In the genomic region with DNA sequence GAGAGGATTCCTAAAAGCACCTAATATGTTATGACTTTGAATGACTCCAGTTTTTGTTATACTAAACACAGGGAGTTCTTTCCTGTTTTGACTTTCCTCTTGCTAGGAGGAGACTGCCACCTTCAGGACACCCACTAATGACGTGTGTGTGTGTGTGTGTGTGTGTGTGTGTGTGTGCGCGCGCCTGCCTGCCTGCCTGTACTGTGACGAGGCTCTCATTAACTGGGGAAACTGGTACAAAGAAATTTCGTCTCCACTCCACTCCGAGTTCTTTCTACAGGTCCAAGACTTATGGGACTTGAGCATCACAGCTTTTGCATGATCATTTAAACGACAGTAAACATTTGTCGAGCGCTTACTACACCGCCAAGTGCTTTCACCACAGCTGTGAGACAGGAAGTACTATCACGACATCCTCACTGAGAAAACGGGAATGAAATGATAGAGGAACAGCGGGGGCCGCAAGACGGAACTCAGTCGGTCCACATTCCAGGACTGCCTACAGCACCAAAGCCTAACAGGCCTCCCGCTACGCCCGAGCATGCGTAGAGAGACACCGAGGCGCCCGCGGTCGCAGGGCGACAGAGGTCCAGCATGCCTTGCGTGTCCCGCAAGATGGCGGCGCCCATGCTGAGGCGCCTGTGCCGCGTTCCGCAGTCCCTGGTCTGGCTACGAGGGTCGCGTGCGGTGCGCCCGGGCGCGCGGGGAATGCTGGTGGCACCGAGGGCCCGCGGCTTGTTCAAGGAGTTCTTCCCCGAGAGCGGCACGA, we compare ENCODE assay signal across 8 mouse cellular contexts. TPM values are rescaled to one million over a fixed set of nuclear protein-coding genes. Genes with fewer than 3 reads are reported as not detected.
A peak's percentile ranks its signal among the peaks of the same experiment; 100 is the strongest.
DNase-seq lines count a peak whose midpoint lies in the region; ATAC-seq and TF ChIP-seq lines count a peak whose summit lies in the region.

A gene (plus strand): TSS at position 597 of the 769 bp plus-strand sequence.

- peak; percentile 99 for ATAC-seq in erythroblast, adult 5-6 weeks (replicated peaks; ENCODE audit: low FRiP score, poor library complexity, severe bottlenecking)
- ATAC-seq in heart, embryonic 11.5 days (replicated peaks; ENCODE audit: insufficient number of reproducible peaks, low FRiP score, low TSS enrichment), result peak; percentile 98
- peak; percentile 99 for ATAC-seq in kidney, embryonic 16.5 days (ENCODE audit: low FRiP score, low TSS enrichment)

- peak; percentile 58 for TF ChIP-seq CTCF in liver, adult 2 months (IDR thresholded peaks at IDR 0.05; ENCODE audit: low read depth, low read length)

- H3K36me3 ChIP-seq in heart, embryonic 11.5 days (ENCODE audit: control insufficient read depth, insufficient read depth, low read length), result peaks cover 6% of the 10 kb centered on the region; the same call in 1 of the 2 replicates
- peaks cover 5% of the 10 kb centered on the region; the same call in 1 of the 2 replicates for H3K36me3 ChIP-seq in kidney, embryonic 16.5 days (ENCODE audit: insufficient read depth, low read length)
- H3K36me3 ChIP-seq in liver, adult 2 months (ENCODE audit: control insufficient read depth, insufficient read depth, low read length), result peaks cover 13% of the 10 kb centered on the region
- peaks cover 12% of the 10 kb centered on the region for H3K36me3 ChIP-seq in myocyte (ENCODE audit: control insufficient read depth, insufficient read depth)
- H3K36me3 ChIP-seq in splenic B cell, adult 2 months (ENCODE audit: control insufficient read depth, insufficient read depth, low read length, poor library complexity, severe bottlenecking), result no peaks in the 10 kb centered on the region

- peak within 1 kb of the TSS; percentile 95 for H3K27ac ChIP-seq in heart, embryonic 11.5 days (ENCODE audit: low read depth, low read length)
- peak within 1 kb of the TSS; percentile 94 for H3K27ac ChIP-seq in kidney, embryonic 16.5 days (ENCODE audit: low read length)
- peak within 1 kb of the TSS; percentile 93 for H3K27ac ChIP-seq in liver, adult 2 months (replicated peaks; ENCODE audit: insufficient read depth, low read depth, low read length)

- peak; percentile 85 to 86 for DNase-seq in B cell, adult 2 months
- peak; percentile 98 for DNase-seq in brain, adult 2 months (ENCODE audit: low read depth, low spot score)
- DNase-seq in liver, adult 2 months (ENCODE audit: extremely low read depth, low read depth, low spot score), result peak; percentile 84
- peak; percentile 92 for DNase-seq in splenic B cell, adult 2 months (ENCODE audit: low read depth, low spot score)

- peak within 1 kb of the TSS; percentile 79 for H3K4me2 ChIP-seq in heart, embryonic 11.5 days
- H3K4me2 ChIP-seq in kidney, embryonic 16.5 days (replicated peaks; ENCODE audit: low read depth, low read length), result peak within 1 kb of the TSS; percentile 77
- H3K4me2 ChIP-seq in myocyte (ENCODE audit: low read depth), result peak within 1 kb of the TSS; percentile 97

- WGBS in heart, embryonic 11.5 days (ENCODE audit: insufficient replicate concordance), result 1% methylated on average over 50 of the region's 50 CpGs
- 0% methylated on average over 50 of the region's 50 CpGs for WGBS in kidney, embryonic 16.5 days
- WGBS in liver, adult 2 months, result under 1% methylated on average over 50 of the region's 50 CpGs

- H3K79me2 ChIP-seq in liver, adult 2 months (ENCODE audit: control insufficient read depth, insufficient read depth, low read length), result no peaks in the 10 kb centered on the region
- H3K79me2 ChIP-seq in myocyte (ENCODE audit: control insufficient read depth, insufficient read depth), result peaks cover 20% of the 10 kb centered on the region

- H3K4me3 ChIP-seq in heart, embryonic 11.5 days (ENCODE audit: low read depth, low read length), result peak within 1 kb of the TSS; percentile 93
- H3K4me3 ChIP-seq in kidney, embryonic 16.5 days (ENCODE audit: low read length), result peak within 1 kb of the TSS; percentile 97
- H3K4me3 ChIP-seq in liver, adult 2 months (ENCODE audit: insufficient read depth, low read depth, low read length), result peak within 1 kb of the TSS; percentile 89
- H3K4me3 ChIP-seq in myocyte, result peak within 1 kb of the TSS; percentile 70

- H3K9ac ChIP-seq in heart, embryonic 11.5 days (ENCODE audit: low read depth, low read length), result peak within 1 kb of the TSS; percentile 94
- H3K9ac ChIP-seq in kidney, embryonic 16.5 days (replicated peaks; ENCODE audit: low read length), result peak within 1 kb of the TSS; percentile 93
- peak within 1 kb of the TSS; percentile 85 for H3K9ac ChIP-seq in liver, adult 2 months (ENCODE audit: low read depth, low read length)

- H3ac ChIP-seq in myocyte (ENCODE audit: control insufficient read depth, insufficient read length), result peak within 1 kb of the TSS; percentile 60

- H3K4me1 ChIP-seq in heart, embryonic 11.5 days (ENCODE audit: control insufficient read depth, insufficient read depth, low read length), result peaks cover 10% of the 10 kb centered on the region
- peaks cover 12% of the 10 kb centered on the region for H3K4me1 ChIP-seq in kidney, embryonic 16.5 days (ENCODE audit: insufficient read depth, low read length)
- H3K4me1 ChIP-seq in liver, adult 2 months (ENCODE audit: control insufficient read depth, insufficient read depth, low read length), result peaks cover 8% of the 10 kb centered on the region; the same call in 1 of the 2 replicates

- no peaks in the 10 kb centered on the region for H3K9me3 ChIP-seq in heart, embryonic 11.5 days (replicated peaks; ENCODE audit: control insufficient read depth, low read length)
- no peaks in the 10 kb centered on the region for H3K9me3 ChIP-seq in kidney, embryonic 16.5 days (ENCODE audit: low read length)

- TF ChIP-seq POLR2A in liver, adult 2 months (IDR thresholded peaks at IDR 0.05; ENCODE audit: extremely low read depth, insufficient read depth, low read length), result peak; percentile 68; the same call in 1 of the 2 replicates
- peak; percentile 93 for TF ChIP-seq POLR2A in myocyte (IDR thresholded peaks at IDR 0.05; ENCODE audit: insufficient read length, low read depth)

- no peaks in the 10 kb centered on the region for H3K27me3 ChIP-seq in heart, embryonic 11.5 days (ENCODE audit: control insufficient read depth, insufficient read depth, low read length)
- no peaks in the 10 kb centered on the region for H3K27me3 ChIP-seq in kidney, embryonic 16.5 days (ENCODE audit: insufficient read depth, low read length)
- no peaks in the 10 kb centered on the region for H3K27me3 ChIP-seq in liver, adult 2 months (ENCODE audit: control insufficient read depth, insufficient read depth, low read length)
- no peaks in the 10 kb centered on the region for H3K27me3 ChIP-seq in myocyte (ENCODE audit: control insufficient read depth, insufficient read depth, insufficient read length)
- H3K27me3 ChIP-seq in splenic B cell, adult 2 months (ENCODE audit: control insufficient read depth, insufficient read depth, low read length, poor library complexity, severe bottlenecking), result no peaks in the 10 kb centered on the region

TF ChIP-seq in myocyte, 11 proteins besides CTCF, POLR2A, EP300 and RAD21:
- TF ChIP-seq CEBPB (IDR thresholded peaks at IDR 0.05; ENCODE audit: insufficient read depth, poor library complexity, severe bottlenecking), result no peak
- peak; percentile 74 for TF ChIP-seq SRF (IDR thresholded peaks at IDR 0.05; ENCODE audit: control insufficient read depth, insufficient read length, low read depth)
- TF ChIP-seq MAX (IDR thresholded peaks at IDR 0.05; ENCODE audit: low read depth), result peak; percentile 7
- TF ChIP-seq REST (IDR thresholded peaks at IDR 0.05; ENCODE audit: insufficient read depth, insufficient read length), result no peak
- no peak for TF ChIP-seq TCF12 (IDR thresholded peaks at IDR 0.05; ENCODE audit: insufficient read depth, poor library complexity, severe bottlenecking)
- peak in 2 of 3 experiments; percentile 25 to 52 for TF ChIP-seq MYOG (IDR thresholded peaks at IDR 0.05; ENCODE audit: control insufficient read depth in 1 of 3, insufficient read depth in 1 of 3, insufficient read length in 2 of 3, low read depth in 2 of 3)
- no peak for TF ChIP-seq E2F4 (IDR thresholded peaks at IDR 0.05; ENCODE audit: insufficient read depth)
- no peak for TF ChIP-seq MYOD1 (IDR thresholded peaks at IDR 0.05; ENCODE audit: control insufficient read depth in 1 of 3, insufficient read length in 2 of 3, low read depth in 2 of 3)
- TF ChIP-seq POLR2AphosphoS2 (IDR thresholded peaks at IDR 0.05; ENCODE audit: insufficient read length, low read depth), result peak; percentile 97
- no peak for TF ChIP-seq USF1 (IDR thresholded peaks at IDR 0.05; ENCODE audit: low read depth)
- no peak for TF ChIP-seq TCF3 (IDR thresholded peaks at IDR 0.05; ENCODE audit: insufficient read length, low read depth)

RNA-seq across cellular contexts. Expression of the gene that starts here (rescaled TPM):
- total RNA-seq in erythroblast, adult 5-6 weeks (2015; ENCODE audit: low replicate concordance), result 7.3 and 18.8 TPM in 2 replicates
- 3.9 and 7.0 TPM in 2 replicates for total RNA-seq in erythroblast, adult 5-6 weeks (2017; ENCODE audit: low replicate concordance)
- polyA plus RNA-seq in heart, embryonic 11.5 days (2014; fragmentation: Nextera tagmentation; extraction: Ambion mirVana), result 39.5 and 43.7 TPM in 2 replicates
- 34.2 and 36.3 TPM in 2 replicates for polyA plus RNA-seq in kidney, embryonic 16.5 days (2015; fragmentation: Nextera tagmentation; extraction: Ambion mirVana)
- 17.5 and 18.9 TPM in 2 replicates for total RNA-seq in liver, adult 2 months (2014; rRNA removed)
- 28.0 and 32.3 TPM in 2 replicates for polyA plus RNA-seq in liver, adult 2 months (2012; rRNA removed)
- polyA plus RNA-seq in myocyte (2012; fragmentation: generic; extraction: Trizol), result 18.5 TPM

Comparison
In these comparisons a context has a peak if more than half of its experiments do, and no peak if none do; other contexts are left out.
1. Peak in every context shown above with its lines: DNase-seq, ATAC-seq, H3K4me3 ChIP-seq and H3K27ac ChIP-seq.